Mouse (Mus musculus) CD4-positive, CD25-positive, alpha-beta regulatory T cell, adult 4 months (primary cell): ENCODE measurements around the gene Ybx3. TPM values are rescaled to one million over a fixed set of nuclear protein-coding genes. Genes with fewer than 3 reads are reported as not detected.
A peak's percentile ranks its signal among the peaks of the same experiment; 100 is the strongest.

Experiments used
- ATAC-seq: one replicate; pipeline ENCODE4 v1.8.0; 2017
- polyA plus RNA-seq, 2 experiments: library from polyadenylated mRNA; unstranded; fragments of 100-300 nt; shearing (Covaris generic); gene quantifications; one replicate each; pipeline ENCODE4 v1.2.1; 2017

Gene Ybx3
- polyA plus RNA-seq, 2 experiments from 2014 or later = 18.0 to 21.9 TPM

- no peak for ATAC-seq
These were observed 4.5 kb downstream of the Ybx3 start for GRCm38 (mm10) chr6:131383713-131384330.

- no peak for ATAC-seq
These were observed 5.3 kb downstream of the Ybx3 start for GRCm38 (mm10) chr6:131382984-131383337.

- no peak for ATAC-seq
These were observed 5.9 kb downstream of the Ybx3 start for GRCm38 (mm10) chr6:131382232-131382983.

- no peak for ATAC-seq
These were observed 9.3 kb downstream of the Ybx3 start for GRCm38 (mm10) chr6:131378858-131379428.

- no peak for ATAC-seq
These were observed 10.9 kb downstream of the Ybx3 start for GRCm38 (mm10) chr6:131377378-131377777.

- no peak for ATAC-seq
These were observed 13.5 kb downstream of the Ybx3 start for GRCm38 (mm10) chr6:131374594-131375340.

GRCm38 (mm10) chr6:131373160-131373559 is 15.1 kb downstream of the Ybx3 start:
- no peak for ATAC-seq

GRCm38 (mm10) chr6:131370767-131371166 is 17.5 kb downstream of the Ybx3 start:
- ATAC-seq = no peak

- no peak for ATAC-seq
These were observed 18.2 kb downstream of the Ybx3 start for GRCm38 (mm10) chr6:131369866-131370616.

GRCm38 (mm10) chr6:131367101-131367500 is 21.2 kb downstream of the Ybx3 start:
- peak; percentile 65 for ATAC-seq

- no peak for ATAC-seq
These were observed 23.9 kb downstream of the Ybx3 start for GRCm38 (mm10) chr6:131364353-131364752.

- no peak for ATAC-seq
These were observed 25.1 kb downstream of the Ybx3 start for GRCm38 (mm10) chr6:131362987-131363765.

GRCm38 (mm10) chr6:131360693-131361092 is 27.6 kb downstream of the Ybx3 start:
- ATAC-seq = no peak

- ATAC-seq = no peak
These were observed 28.7 kb downstream of the Ybx3 start for GRCm38 (mm10) chr6:131359543-131359942.

- ATAC-seq = no peak
These were observed 33.4 kb downstream of the Ybx3 start for GRCm38 (mm10) chr6:131354913-131355312.

- peak; percentile 92 for ATAC-seq
These were observed 34.8 kb downstream of the Ybx3 start, which contains the start of gene Styk1 for GRCm38 (mm10) chr6:131353352-131353919. Gene Styk1, minus strand, starts transcription at chr6:131353597.

GRCm38 (mm10) chr6:131347026-131347425 is 41.2 kb downstream of the Ybx3 start:
- ATAC-seq = no peak

GRCm38 (mm10) chr6:131344346-131344745 is 43.9 kb downstream of the Ybx3 start:
- ATAC-seq = no peak

- ATAC-seq = no peak
These were observed 48.2 kb downstream of the Ybx3 start for GRCm38 (mm10) chr6:131340082-131340481.

- no peak for ATAC-seq
These were observed 49.0 kb downstream of the Ybx3 start for GRCm38 (mm10) chr6:131339309-131339708.

GRCm38 (mm10) chr6:131338787-131339186 is 49.5 kb downstream of the Ybx3 start:
- ATAC-seq = no peak
